Mouse (Mus musculus) limb, embryonic 14.5 days (tissue): ENCODE measurements around the gene Ifna7. TPM values are rescaled to one million over a fixed set of nuclear protein-coding genes. Genes with fewer than 3 reads are reported as not detected.

Source experiments
- ATAC-seq: fragments of 200-750 bp; cut with Nextera tagmentation; 2 replicates; pipeline ENCODE4 v1.8.0; 2017; ENCODE audit warnings: low read depth, moderate number of reproducible peaks, moderate TSS enrichment; ENCODE audit not compliant: low FRiP score
- DNase-seq: peaks from one replicate; pipeline ENCODE4 v3.0.0-alpha.2; 2015; ENCODE audit warnings: low spot score
- H3K27ac ChIP-seq: fragments of 300-500 bp; sonication (generic); replicated peaks from 2 replicates; pipeline ENCODE4 v1.5.1; 2014; ENCODE audit warnings: low read depth, mild to moderate bottlenecking, low read length, moderate library complexity, mixed read lengths
- H3K27me3 ChIP-seq: fragments of 300-500 bp; sonication (generic); 2 replicates; pipeline ENCODE4 v1.6.1; 2014; ENCODE audit warnings: low read length, mixed read lengths; ENCODE audit not compliant: control insufficient read depth, insufficient read depth
- H3K36me3 ChIP-seq: fragments of 300-500 bp; sonication (generic); 2 replicates; pipeline ENCODE4 v1.6.1; 2014; ENCODE audit warnings: mild to moderate bottlenecking, low read length, moderate library complexity, mixed read lengths; ENCODE audit not compliant: control insufficient read depth, insufficient read depth
- H3K4me1 ChIP-seq: fragments of 300-500 bp; sonication (generic); 2 replicates; pipeline ENCODE4 v1.6.1; 2014; ENCODE audit warnings: antibody characterized with exemption, low read length, mixed read lengths; ENCODE audit not compliant: control insufficient read depth, insufficient read depth
- H3K4me2 ChIP-seq: fragments of 300-500 bp; sonication (generic); replicated peaks from 2 replicates; pipeline ENCODE4 v1.6.1; 2014; ENCODE audit warnings: low read depth, mild to moderate bottlenecking, low read length, moderate library complexity; ENCODE audit not compliant: severe bottlenecking
- H3K4me3 ChIP-seq: fragments of 300-500 bp; sonication (generic); replicated peaks from 2 replicates; pipeline ENCODE4 v1.5.1; 2014; ENCODE audit warnings: low read length
- H3K9ac ChIP-seq: fragments of 300-500 bp; sonication (generic); 2 replicates; pipeline ENCODE4 v1.6.1; 2014; ENCODE audit warnings: mild to moderate bottlenecking, low read depth, low read length, moderate library complexity; ENCODE audit not compliant: severe bottlenecking
- H3K9me3 ChIP-seq: fragments of 300-500 bp; sonication (generic); 2 replicates; pipeline ENCODE4 v1.6.1; 2016; ENCODE audit warnings: low read length; ENCODE audit not compliant: control insufficient read depth
- POLR2A ChIP-seq: fragments of 200-500 bp; IDR thresholded peaks from 2 replicates; pipeline ENCODE4 v1.8.0; 2012; ENCODE audit warnings: inconsistent platforms, mild to moderate bottlenecking, moderate library complexity, borderline replicate concordance; ENCODE audit not compliant: insufficient read depth, insufficient read length; ENCODE audit errors: extremely low read depth
- WGBS: fragments of 180-500 bp; shearing (Covaris S2); extraction: QIAGEN DNeasy Blood & Tissue Kit; methylation state at CpG from one replicate; pipeline ENCODE4 v1.1.7; 2014; 5-methylcytosine and 5-hydroxymethylcytosine counted together
- polyA plus RNA-seq, 2 experiments: library from polyadenylated mRNA; depleted of rRNA in 1 of 2; stranded (reverse) in 1 of 2; unstranded in 1 of 2; fragments of >200 nt; fragmentation: Nextera tagmentation in 1 of 2; extraction: Ambion mirVana in 1 of 2; gene quantifications; 2 replicates each; pipeline versions ENCODE4 v1.2.1 to v1.2.3; 2012 to 2014

The Ifna7 gene
- polyA plus RNA-seq, 2 experiments = not detected

GRCm38 (mm10) chr4:88859214-88859613, 43.2 kb downstream of the Ifna7 start:
- no peak overlapping the region for H3K27ac ChIP-seq
- no peaks in the 10 kb centered on the region for H3K4me1 ChIP-seq
- no peak overlapping the region for H3K9ac ChIP-seq
- H3K27me3 ChIP-seq = no peaks in the 10 kb centered on the region
- no peak overlapping the region for H3K4me2 ChIP-seq
- DNase-seq = no peak
- no peaks in the 10 kb centered on the region for H3K9me3 ChIP-seq
- no peak overlapping the region for H3K4me3 ChIP-seq
- no peaks in the 10 kb centered on the region for H3K36me3 ChIP-seq
- no peak for TF ChIP-seq POLR2A
- no peak for ATAC-seq

DNA sequence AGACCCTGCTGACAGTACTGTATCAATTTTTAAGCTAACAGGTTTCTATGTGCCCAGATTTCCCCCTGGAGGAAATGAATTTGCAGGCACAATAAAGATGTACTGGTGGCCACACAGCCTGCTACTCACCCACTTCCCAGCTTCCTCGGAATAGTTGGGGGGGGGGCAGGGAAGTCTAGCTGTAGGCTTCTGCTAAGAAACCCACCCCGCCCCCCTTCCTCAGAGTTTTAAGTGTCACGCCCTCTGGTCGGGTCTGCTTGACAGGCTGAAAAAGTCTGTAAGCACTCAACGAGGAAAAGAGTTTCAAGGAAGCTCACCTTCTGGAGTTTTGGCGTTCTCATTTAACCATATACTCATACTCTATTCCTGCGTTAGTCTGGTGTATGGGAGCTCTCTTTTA, 47.3 kb downstream of the Ifna7 start:
- Histone ChIP-seq H3K36me3 (no peaks in the 10 kb centered on the region), H3K27me3 (no peaks in the 10 kb centered on the region), H3K9ac (no peak overlapping the region), H3K4me2 (no peak overlapping the region), H3K9me3 (no peaks in the 10 kb centered on the region), H3K27ac (no peak overlapping the region), H3K4me3 (no peak overlapping the region), H3K4me1 (peaks cover 5% of the 10 kb centered on the region; the same call in 1 of the 2 replicates)
- DNase-seq (no peak), ATAC-seq (no peak)
- WGBS = 7% methylated on average over 7 of the region's 7 CpGs
- TF ChIP-seq POLR2A = no peak

DNA sequence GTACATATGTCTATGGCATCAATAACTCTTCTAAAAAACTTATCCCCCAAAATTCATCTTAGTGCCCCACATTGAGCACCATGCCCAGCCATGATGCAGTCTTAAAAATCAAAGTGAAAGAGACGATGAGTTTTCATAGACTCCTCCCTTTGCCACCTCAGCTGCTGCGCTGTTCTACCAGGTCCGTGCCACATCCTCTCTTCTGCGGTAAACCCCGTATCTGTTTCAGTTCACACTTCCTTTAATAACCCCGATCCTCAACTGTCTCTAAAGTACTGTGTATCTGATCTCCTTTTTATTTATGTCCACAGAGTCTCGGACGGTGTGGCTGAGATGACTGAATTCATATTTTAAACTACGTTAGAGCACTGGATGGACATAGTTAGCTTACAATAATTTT, 48.6 kb downstream of the Ifna7 start:
- Histone ChIP-seq H3K27ac (no peak overlapping the region), H3K4me1 (peaks cover 5% of the 10 kb centered on the region), H3K4me2 (no peak overlapping the region), H3K36me3 (no peaks in the 10 kb centered on the region), H3K9ac (no peak overlapping the region), H3K27me3 (no peaks in the 10 kb centered on the region), H3K4me3 (no peak overlapping the region), H3K9me3 (no peaks in the 10 kb centered on the region)
- no peak for ATAC-seq
- WGBS = 65% methylated on average over 9 of the region's 9 CpGs
- no peak for TF ChIP-seq POLR2A
- no peak for DNase-seq

- no peak for TF ChIP-seq POLR2A
- ATAC-seq (no peak), DNase-seq (no peak)
- WGBS = 43% methylated on average over 6 of the region's 6 CpGs
- no peaks in the 10 kb centered on the region for H3K27me3 ChIP-seq
- H3K9me3 ChIP-seq = no peaks in the 10 kb centered on the region
- peaks cover 5% of the 10 kb centered on the region for H3K4me1 ChIP-seq
- H3K36me3 ChIP-seq = no peaks in the 10 kb centered on the region
- H3K27ac ChIP-seq = no peak overlapping the region
- no peak overlapping the region for H3K9ac ChIP-seq
- H3K4me2 ChIP-seq = no peak overlapping the region
- H3K4me3 ChIP-seq = no peak overlapping the region
These were observed 49.1 kb downstream of the Ifna7 start for GRCm38 (mm10) chr4:88865011-88865569.

Other genes with a start within 250 kb of the Ifna7 start
- gene Ifna14, start 244.4 kb upstream of the Ifna7 start, polyA plus RNA-seq (2012; rRNA removed) = not detected in 2 replicates
- gene Ifna14, start 244.4 kb upstream of the Ifna7 start, polyA plus RNA-seq (2014; fragmentation: Nextera tagmentation; extraction: Ambion mirVana) = not detected in 2 replicates
- gene Ifna9, start 223.8 kb upstream of the Ifna7 start, polyA plus RNA-seq (2012; rRNA removed) = not detected in 2 replicates
- not detected in 2 replicates for gene Ifna9, start 223.8 kb upstream of the Ifna7 start, polyA plus RNA-seq (2014; fragmentation: Nextera tagmentation; extraction: Ambion mirVana)
- gene Ifna12, start 212.9 kb upstream of the Ifna7 start, polyA plus RNA-seq (2012; rRNA removed) = not detected in 2 replicates
- gene Ifna12, start 212.9 kb upstream of the Ifna7 start, polyA plus RNA-seq (2014; fragmentation: Nextera tagmentation; extraction: Ambion mirVana) = not detected in 2 replicates
- gene C87499, start 181.8 kb upstream of the Ifna7 start, polyA plus RNA-seq (2012; rRNA removed) = not detected in 2 replicates
- not detected in 2 replicates for gene C87499, start 181.8 kb upstream of the Ifna7 start, polyA plus RNA-seq (2014; fragmentation: Nextera tagmentation; extraction: Ambion mirVana)
- not detected in 2 replicates for gene Ifna13, start 171.8 kb upstream of the Ifna7 start, polyA plus RNA-seq (2012; rRNA removed)
- not detected in 2 replicates for gene Ifna13, start 171.8 kb upstream of the Ifna7 start, polyA plus RNA-seq (2014; fragmentation: Nextera tagmentation; extraction: Ambion mirVana)
- gene Ifna16, start 139.3 kb upstream of the Ifna7 start, polyA plus RNA-seq (2012; rRNA removed) = not detected in 2 replicates
- not detected in 2 replicates for gene Ifna16, start 139.3 kb upstream of the Ifna7 start, polyA plus RNA-seq (2014; fragmentation: Nextera tagmentation; extraction: Ambion mirVana)
- gene Ifna2, start 132.3 kb upstream of the Ifna7 start, polyA plus RNA-seq (2012; rRNA removed) = not detected in 2 replicates
- gene Ifna2, start 132.3 kb upstream of the Ifna7 start, polyA plus RNA-seq (2014; fragmentation: Nextera tagmentation; extraction: Ambion mirVana) = not detected in 2 replicates
- 0.09 TPM in 1 of 2 replicates, not detected in the other for gene Ifnab, start 124.9 kb upstream of the Ifna7 start, polyA plus RNA-seq (2012; rRNA removed)
- gene Ifnab, start 124.9 kb upstream of the Ifna7 start, polyA plus RNA-seq (2014; fragmentation: Nextera tagmentation; extraction: Ambion mirVana) = not detected in 2 replicates
- gene Gm26566, start 94.4 kb upstream of the Ifna7 start, polyA plus RNA-seq (2012; rRNA removed) = 0.63 and 0.86 TPM in 2 replicates
- 0.70 and 2.0 TPM in 2 replicates for gene Gm26566, start 94.4 kb upstream of the Ifna7 start, polyA plus RNA-seq (2014; fragmentation: Nextera tagmentation; extraction: Ambion mirVana)
- gene Klhl9, start 93.8 kb upstream of the Ifna7 start, polyA plus RNA-seq (2012; rRNA removed) = 41.4 and 41.6 TPM in 2 replicates
- 127 and 137 TPM in 2 replicates for gene Klhl9, start 93.8 kb upstream of the Ifna7 start, polyA plus RNA-seq (2014; fragmentation: Nextera tagmentation; extraction: Ambion mirVana)
- gene Gm13271, start 61.4 kb upstream of the Ifna7 start, polyA plus RNA-seq (2012; rRNA removed) = not detected in 2 replicates
- not detected in 2 replicates for gene Gm13271, start 61.4 kb upstream of the Ifna7 start, polyA plus RNA-seq (2014; fragmentation: Nextera tagmentation; extraction: Ambion mirVana)
- gene Gm13283, start 56.1 kb upstream of the Ifna7 start, polyA plus RNA-seq (2012; rRNA removed) = 0.13 and 0.24 TPM in 2 replicates
- gene Gm13283, start 56.1 kb upstream of the Ifna7 start, polyA plus RNA-seq (2014; fragmentation: Nextera tagmentation; extraction: Ambion mirVana) = 0.21 TPM in 1 of 2 replicates, not detected in the other
- not detected in 2 replicates for gene Gm13290, start 42.4 kb upstream of the Ifna7 start, polyA plus RNA-seq (2012; rRNA removed)
- 0.33 and 0.48 TPM in 2 replicates for gene Gm13290, start 42.4 kb upstream of the Ifna7 start, polyA plus RNA-seq (2014; fragmentation: Nextera tagmentation; extraction: Ambion mirVana)
- not detected in 2 replicates for gene Gm13289, start 39.3 kb upstream of the Ifna7 start, polyA plus RNA-seq (2012; rRNA removed)
- not detected in 2 replicates for gene Gm13289, start 39.3 kb upstream of the Ifna7 start, polyA plus RNA-seq (2014; fragmentation: Nextera tagmentation; extraction: Ambion mirVana)
- gene Gm13272, start 36.4 kb upstream of the Ifna7 start, polyA plus RNA-seq (2012; rRNA removed) = 0.16 TPM in 1 of 2 replicates, not detected in the other
- not detected in 2 replicates for gene Gm13272, start 36.4 kb upstream of the Ifna7 start, polyA plus RNA-seq (2014; fragmentation: Nextera tagmentation; extraction: Ambion mirVana)
- 0.10 and 0.17 TPM in 2 replicates for gene Ifnz, start 34.1 kb upstream of the Ifna7 start, polyA plus RNA-seq (2012; rRNA removed)
- gene Ifnz, start 34.1 kb upstream of the Ifna7 start, polyA plus RNA-seq (2014; fragmentation: Nextera tagmentation; extraction: Ambion mirVana) = 0.25 TPM in 1 of 2 replicates, not detected in the other
- gene Gm13276, start 30.5 kb upstream of the Ifna7 start, polyA plus RNA-seq (2012; rRNA removed) = 0.14 and 0.44 TPM in 2 replicates
- not detected in 2 replicates for gene Gm13276, start 30.5 kb upstream of the Ifna7 start, polyA plus RNA-seq (2014; fragmentation: Nextera tagmentation; extraction: Ambion mirVana)
- not detected in 2 replicates for gene Gm13277, start 27.6 kb upstream of the Ifna7 start, polyA plus RNA-seq (2012; rRNA removed)
- gene Gm13277, start 27.6 kb upstream of the Ifna7 start, polyA plus RNA-seq (2014; fragmentation: Nextera tagmentation; extraction: Ambion mirVana) = not detected in 2 replicates
- gene Gm13278, start 24.7 kb upstream of the Ifna7 start, polyA plus RNA-seq (2012; rRNA removed) = not detected in 2 replicates
- gene Gm13278, start 24.7 kb upstream of the Ifna7 start, polyA plus RNA-seq (2014; fragmentation: Nextera tagmentation; extraction: Ambion mirVana) = not detected in 2 replicates
- 0.47 TPM in 1 of 2 replicates, not detected in the other for gene Gm13275, start 21.7 kb upstream of the Ifna7 start, polyA plus RNA-seq (2012; rRNA removed)
- gene Gm13275, start 21.7 kb upstream of the Ifna7 start, polyA plus RNA-seq (2014; fragmentation: Nextera tagmentation; extraction: Ambion mirVana) = not detected in 2 replicates
- gene Gm13279, start 18.8 kb upstream of the Ifna7 start, polyA plus RNA-seq (2012; rRNA removed) = not detected in 2 replicates
- not detected in 2 replicates for gene Gm13279, start 18.8 kb upstream of the Ifna7 start, polyA plus RNA-seq (2014; fragmentation: Nextera tagmentation; extraction: Ambion mirVana)
- gene Gm13285, start 16.6 kb upstream of the Ifna7 start, polyA plus RNA-seq (2012; rRNA removed) = not detected in 2 replicates
- gene Gm13285, start 16.6 kb upstream of the Ifna7 start, polyA plus RNA-seq (2014; fragmentation: Nextera tagmentation; extraction: Ambion mirVana) = 0.65 and 1.3 TPM in 2 replicates
- 0.47 TPM in 1 of 2 replicates, not detected in the other for gene Gm13287, start 13.0 kb upstream of the Ifna7 start, polyA plus RNA-seq (2012; rRNA removed)
- gene Gm13287, start 13.0 kb upstream of the Ifna7 start, polyA plus RNA-seq (2014; fragmentation: Nextera tagmentation; extraction: Ambion mirVana) = not detected in 2 replicates
- gene Gm13288, start 10.7 kb upstream of the Ifna7 start, polyA plus RNA-seq (2012; rRNA removed) = 0.04 and 0.09 TPM in 2 replicates
- gene Gm13288, start 10.7 kb upstream of the Ifna7 start, polyA plus RNA-seq (2014; fragmentation: Nextera tagmentation; extraction: Ambion mirVana) = not detected in 2 replicates
- not detected in 2 replicates for gene Ifna11, start 3.7 kb downstream of the Ifna7 start, polyA plus RNA-seq (2012; rRNA removed)
- not detected in 2 replicates for gene Ifna11, start 3.7 kb downstream of the Ifna7 start, polyA plus RNA-seq (2014; fragmentation: Nextera tagmentation; extraction: Ambion mirVana)
- gene Ifna6, start 11.2 kb downstream of the Ifna7 start, polyA plus RNA-seq (2012; rRNA removed) = not detected in 2 replicates
- not detected in 2 replicates for gene Ifna6, start 11.2 kb downstream of the Ifna7 start, polyA plus RNA-seq (2014; fragmentation: Nextera tagmentation; extraction: Ambion mirVana)
- gene Ifna5, start 19.3 kb downstream of the Ifna7 start, polyA plus RNA-seq (2012; rRNA removed) = not detected in 2 replicates
- not detected in 2 replicates for gene Ifna5, start 19.3 kb downstream of the Ifna7 start, polyA plus RNA-seq (2014; fragmentation: Nextera tagmentation; extraction: Ambion mirVana)
- gene Ifna4, start 25.6 kb downstream of the Ifna7 start, polyA plus RNA-seq (2012; rRNA removed) = not detected in 2 replicates
- not detected in 2 replicates for gene Ifna4, start 25.6 kb downstream of the Ifna7 start, polyA plus RNA-seq (2014; fragmentation: Nextera tagmentation; extraction: Ambion mirVana)
- not detected in 2 replicates for gene Ifna1, start 33.9 kb downstream of the Ifna7 start, polyA plus RNA-seq (2012; rRNA removed)
- not detected in 2 replicates for gene Ifna1, start 33.9 kb downstream of the Ifna7 start, polyA plus RNA-seq (2014; fragmentation: Nextera tagmentation; extraction: Ambion mirVana)
- not detected in 2 replicates for gene Ifne, start 64.0 kb downstream of the Ifna7 start, polyA plus RNA-seq (2012; rRNA removed)
- gene Ifne, start 64.0 kb downstream of the Ifna7 start, polyA plus RNA-seq (2014; fragmentation: Nextera tagmentation; extraction: Ambion mirVana) = not detected in 2 replicates